Mouse (Mus musculus) CD4-positive, CD25-positive, alpha-beta regulatory T cell, adult 4 months (primary cell): ENCODE data around the gene Omp. TPM values are rescaled to one million over a fixed set of nuclear protein-coding genes. Genes with fewer than 3 reads are reported as not detected.

Experiments used
- ATAC-seq: one replicate; pipeline ENCODE4 v1.8.0; 2017
- polyA plus RNA-seq, 2 experiments: library from polyadenylated mRNA; unstranded; fragments of 100-300 nt; shearing (Covaris generic); gene quantifications; one replicate each; pipeline ENCODE4 v1.2.1; 2017

Gene Omp
- polyA plus RNA-seq, 2 experiments from 2014 or later, result not detected

DNA sequence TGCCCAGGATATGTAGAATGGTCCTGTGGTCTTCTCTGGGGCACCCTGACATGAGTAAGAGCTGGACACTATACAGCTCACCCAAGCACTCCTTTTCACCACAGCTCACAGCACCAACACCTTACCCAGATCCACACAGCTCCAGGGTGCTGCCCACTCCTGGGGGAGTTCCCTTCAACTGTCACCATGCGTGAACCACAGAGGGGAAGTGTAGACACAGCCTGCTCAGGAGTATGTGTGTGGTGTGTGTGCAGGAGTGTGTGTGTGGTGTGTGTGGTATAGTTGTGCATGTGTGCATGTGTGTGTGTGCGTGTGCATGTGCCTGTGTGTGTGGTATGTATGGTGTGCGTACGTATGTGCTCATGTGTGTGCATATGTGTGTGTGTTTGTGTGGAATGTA, 49.5 kb downstream of the Omp start:
- no peak for ATAC-seq

Other genes starting within 250 kb of the Omp start
- not detected for gene Gdpd4, start 225.5 kb downstream of the Omp start, polyA plus RNA-seq
- gene Myo7a, start 26.0 kb downstream of the Omp start, polyA plus RNA-seq, result 1 to 10 TPM; 1.0 to 3.1 TPM
- 1 to 10 TPM in 1 of 2 experiments, under 1 TPM in 1; 0.90 to 1.5 TPM for gene Capn5, start 32.8 kb upstream of the Omp start, polyA plus RNA-seq
- not detected for gene B3gnt6, start 54.0 kb upstream of the Omp start, polyA plus RNA-seq
- gene Acer3, start 175.7 kb upstream of the Omp start, polyA plus RNA-seq, result 10 to 100 TPM in 1 of 2 experiments, 1 to 10 TPM in 1; 9.3 to 17.1 TPM
- not detected for gene Tsku, start 215.8 kb upstream of the Omp start, polyA plus RNA-seq